Mouse (Mus musculus): ENCODE measurements around the gene Nptn.

DNA sequence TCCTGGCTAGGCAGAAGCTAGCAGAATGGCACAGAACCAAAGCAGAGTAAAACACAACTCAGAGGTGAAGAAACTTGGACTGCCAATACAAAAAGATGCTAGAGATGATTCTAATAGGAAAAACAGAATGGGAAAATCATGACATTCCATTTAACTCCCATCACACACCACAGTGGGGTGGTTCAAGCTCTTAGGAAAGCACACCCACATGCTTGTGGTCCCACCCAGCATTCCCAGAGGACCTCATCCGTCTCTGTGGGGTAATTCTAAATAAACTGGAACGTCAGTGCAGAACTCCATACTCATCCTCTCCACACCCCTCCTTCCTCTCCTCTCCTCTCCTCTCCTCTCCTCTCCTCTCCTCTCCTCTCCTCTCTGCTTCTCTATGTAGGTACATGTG, 99.4 kb downstream of the Nptn start:
- TF ChIP-seq POLR2A (IDR thresholded peaks at IDR 0.05; ENCODE audit: insufficient read depth, low read depth, low read length) = no peak
- TF ChIP-seq CTCF (IDR thresholded peaks at IDR 0.05; ENCODE audit: insufficient read depth, low read depth, low read length) = no peak

Data from olfactory bulb, adult 2 months (tissue).